ENCODE assay signal across 18 mouse cellular contexts in the genomic region with DNA sequence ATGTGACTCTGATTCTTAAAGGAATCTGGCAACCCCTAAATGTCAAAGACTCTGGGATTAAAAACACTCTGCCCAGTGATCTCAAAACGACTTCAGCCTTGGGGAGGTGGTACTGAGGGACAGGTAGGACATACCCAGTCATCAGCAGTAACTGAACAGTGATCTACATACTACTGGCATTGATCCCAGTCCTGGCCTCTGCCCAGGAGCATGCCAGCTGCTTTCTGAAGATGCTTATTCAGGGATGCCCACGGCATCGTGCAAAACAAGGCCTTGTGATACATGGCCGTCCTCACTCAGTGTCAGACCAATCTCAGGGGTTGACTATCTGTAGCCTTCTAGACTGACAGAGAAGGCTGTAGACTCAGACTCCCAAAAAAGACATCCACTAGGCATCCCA.
"Had no signal": no experiment of that assay in that cellular context is flagged by ENCODE, and none has a peak within 500 bp of the region (broad histone marks: within the 10 kb centered on the region; RNA-seq: fewer than 3 reads in every experiment).

No protein-coding gene starts in this region.

- H3K9me3 ChIP-seq: midbrain, embryonic 13.5 days; midbrain, embryonic 15.5 days; neural tube, embryonic 13.5 days; neural tube, embryonic 15.5 days had no signal

- H3K9ac ChIP-seq: lung, embryonic 14.5 days; midbrain, embryonic 13.5 days; midbrain, embryonic 15.5 days; neural tube, embryonic 13.5 days; neural tube, embryonic 15.5 days had no signal

- ATAC-seq: midbrain, embryonic 13.5 days; midbrain, embryonic 15.5 days had no signal

- H3K36me3 ChIP-seq: midbrain, embryonic 15.5 days had no signal

- H3K27ac ChIP-seq: midbrain, embryonic 13.5 days; midbrain, embryonic 15.5 days; neural tube, embryonic 13.5 days; neural tube, embryonic 15.5 days had no signal

- H3K4me2 ChIP-seq: lung, embryonic 14.5 days; midbrain, embryonic 11.5 days; midbrain, embryonic 13.5 days; midbrain, embryonic 15.5 days; neural tube, embryonic 13.5 days; neural tube, embryonic 15.5 days had no signal

- H3K4me3 ChIP-seq: midbrain, embryonic 13.5 days; midbrain, embryonic 15.5 days; myocyte; neural tube, embryonic 13.5 days; neural tube, embryonic 15.5 days had no signal

- H3K4me1 ChIP-seq: neural tube, embryonic 13.5 days; neural tube, embryonic 15.5 days had no signal

- DNase-seq: lung, adult 18-20 months; lung, embryonic 14.5 days; lung, postnatal 10 days; lung, postnatal 4 days; retina, postnatal 1 day; right cerebral cortex, adult 18-20 months; right cerebral cortex, postnatal 25 days; right cerebral cortex, postnatal 4 days; spleen, adult 18-20 months; thymus, adult 18-20 months; thymus, postnatal 14 days; thymus, postnatal 36 days had no signal

- H3K27me3 ChIP-seq: midbrain, embryonic 13.5 days; midbrain, embryonic 15.5 days; neural tube, embryonic 13.5 days; neural tube, embryonic 15.5 days had no signal
